ENCODE assay signal across 25 mouse cellular contexts in genomic region chr8:87952298-87952697, GRCm38 (mm10).
"Had no signal": no experiment of that assay in that cellular context is flagged by ENCODE, and none has a peak within 500 bp of the region (broad histone marks: within the 10 kb centered on the region; RNA-seq: fewer than 3 reads in every experiment).

No protein-coding gene starts in this region.

- H3K4me1 ChIP-seq: liver, embryonic 13.5 days; liver, embryonic 15.5 days had no signal

- H3K27me3 ChIP-seq: heart, embryonic 12.5 days; hindbrain, embryonic 12.5 days; intestine, embryonic 15.5 days; limb, embryonic 12.5 days had no signal

- H3K9ac ChIP-seq: heart, embryonic 12.5 days; hindbrain, embryonic 12.5 days; intestine, embryonic 15.5 days; limb, embryonic 12.5 days; liver, embryonic 13.5 days; liver, embryonic 15.5 days had no signal

- H3K36me3 ChIP-seq: heart, embryonic 10.5 days; heart, embryonic 12.5 days; intestine, embryonic 15.5 days; limb, embryonic 12.5 days; liver, embryonic 13.5 days; liver, embryonic 15.5 days had no signal

- H3K27ac ChIP-seq: gastrocnemius, adult 2 months; heart, embryonic 10.5 days; hindbrain, embryonic 12.5 days; intestine, embryonic 15.5 days; layer of hippocampus, adult 2 months; left cerebral cortex, adult 2 months; limb, embryonic 10.5 days; limb, embryonic 12.5 days; liver, embryonic 13.5 days; liver, embryonic 15.5 days had no signal

- DNase-seq: gastrocnemius, adult 2 months; gastrocnemius, postnatal 10 days; gastrocnemius, postnatal 25 days; heart, adult 18-20 months; heart, postnatal 10 days; heart, postnatal 4 days; kidney, adult 18-20 months; kidney, adult 8-10 months; kidney, postnatal 10 days; kidney, postnatal 25 days; kidney, postnatal 4 days; liver; liver, embryonic 13.5 days had no signal

- ATAC-seq: inflammation-experienced regulatory T-cells, adult 6 months; intestine, embryonic 15.5 days; intestine, postnatal 0 days had no signal

- H3K9me3 ChIP-seq: heart, embryonic 10.5 days; heart, embryonic 12.5 days; hindbrain, embryonic 12.5 days; intestine, embryonic 15.5 days; limb, embryonic 10.5 days; limb, embryonic 12.5 days; liver, embryonic 13.5 days; liver, embryonic 15.5 days had no signal

- H3K4me3 ChIP-seq: gastrocnemius, adult 2 months; heart, embryonic 10.5 days; heart, embryonic 12.5 days; hindbrain, embryonic 12.5 days; intestine, embryonic 15.5 days; layer of hippocampus, adult 2 months; left cerebral cortex, adult 2 months; limb, embryonic 10.5 days; limb, embryonic 12.5 days; liver, embryonic 13.5 days; liver, embryonic 15.5 days had no signal

- H3K4me2 ChIP-seq: heart, embryonic 12.5 days; hindbrain, embryonic 12.5 days; intestine, embryonic 15.5 days; limb, embryonic 12.5 days; liver, embryonic 11.5 days; liver, embryonic 13.5 days; liver, embryonic 15.5 days had no signal
